Mouse (Mus musculus) liver, adult 2 months (tissue): ENCODE measurements around the gene Zc3hc1.

Source experiments
- CTCF ChIP-seq: fragments of 200-500 bp; IDR thresholded peaks from 2 replicates; pipeline ENCODE4 v1.5.1; 2011; ENCODE audit warnings: low read depth, low read length, control low read depth
- POLR2A ChIP-seq: fragments of 200-500 bp; IDR thresholded peaks from 2 replicates; pipeline ENCODE4 v1.6.1; 2011; ENCODE audit warnings: low read length, control low read depth; ENCODE audit not compliant: insufficient read depth; ENCODE audit errors: extremely low read depth

- no peak for TF ChIP-seq CTCF
- no peak for TF ChIP-seq POLR2A
Observed at GRCm38 (mm10) chr6:30416801-30417200, 26.0 kb upstream of the Zc3hc1 start.
